Mouse (Mus musculus): ENCODE results near the gene Hnrnpm.

The Hnrnpm gene

DNA sequence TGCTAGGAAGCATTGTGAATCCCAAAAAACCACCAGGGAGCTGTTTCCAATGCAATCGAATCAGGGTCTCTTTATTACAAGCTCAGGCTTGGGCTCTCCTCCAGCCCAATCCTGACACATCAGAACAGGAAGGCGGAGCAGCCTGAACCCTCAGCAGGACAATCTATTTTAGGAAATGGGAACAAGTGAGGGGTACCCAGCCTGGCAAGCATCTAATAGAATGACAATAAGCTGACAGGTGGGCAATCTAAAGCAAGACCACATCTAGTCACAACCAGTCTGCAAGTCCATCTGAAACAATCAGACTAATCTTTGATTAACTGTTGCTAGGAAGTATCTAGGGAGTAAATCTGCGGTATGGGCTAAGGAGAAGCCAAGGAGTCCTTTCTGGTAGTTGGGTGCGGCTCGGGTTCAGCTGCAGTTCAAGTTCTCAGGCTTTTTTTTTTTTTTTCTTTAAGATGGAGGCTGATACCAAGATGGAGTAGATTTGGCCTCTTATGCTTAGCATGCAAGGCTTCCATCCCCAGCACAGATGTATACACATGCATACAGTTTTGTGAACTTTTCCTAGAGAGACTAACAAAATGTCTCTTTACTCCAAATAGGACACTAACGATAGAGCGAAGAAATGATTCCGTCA lies 86.7 kb downstream of the Hnrnpm start:
- DNase-seq (ENCODE audit: inconsistent age in 2 of 2, low spot score in 1 of 2) = no peak

GRCm38 (mm10) chr17:33598506-33598905 lies 88.2 kb downstream of the Hnrnpm start:
- DNase-seq (ENCODE audit: inconsistent age in 2 of 2, low spot score in 1 of 2) = no peak

- DNase-seq (ENCODE audit: inconsistent age in 2 of 2, low spot score in 1 of 2) = no peak
Observed at GRCm38 (mm10) chr17:33597271-33597670, 89.4 kb downstream of the Hnrnpm start.

Data from adrenal gland, adult (tissue).